Mouse (Mus musculus) forebrain, embryonic 15.5 days (tissue): ENCODE measurements around the gene Mettl8. TPM values are rescaled to one million over a fixed set of nuclear protein-coding genes. Genes with fewer than 3 reads are reported as not detected.

ENCODE experiments used
- ATAC-seq: fragments of 200-750 bp; cut with Nextera tagmentation; replicated peaks from 2 replicates; pipeline ENCODE4 v1.8.0; 2017; ENCODE audit warnings: mild to moderate bottlenecking, moderate TSS enrichment, moderate library complexity
- H3K27ac ChIP-seq: fragments of 300-500 bp; sonication (generic); replicated peaks from 2 replicates; pipeline ENCODE4 v1.5.1; 2015; ENCODE audit warnings: mild to moderate bottlenecking, inconsistent platforms
- H3K27me3 ChIP-seq: fragments of 300-500 bp; sonication (generic); 2 replicates; pipeline ENCODE4 v1.6.1; 2015; ENCODE audit warnings: inconsistent platforms
- H3K36me3 ChIP-seq: fragments of 300-500 bp; sonication (generic); 2 replicates; pipeline ENCODE4 v1.6.1; 2015; ENCODE audit warnings: mild to moderate bottlenecking, inconsistent platforms
- H3K4me1 ChIP-seq: fragments of 300-500 bp; sonication (generic); 2 replicates; pipeline ENCODE4 v1.6.1; 2015; ENCODE audit warnings: inconsistent platforms
- H3K4me2 ChIP-seq: fragments of 300-500 bp; sonication (generic); replicated peaks from 2 replicates; pipeline ENCODE4 v1.6.1; 2015; ENCODE audit warnings: mild to moderate bottlenecking, inconsistent platforms
- H3K4me3 ChIP-seq: fragments of 300-500 bp; sonication (generic); 2 replicates; pipeline ENCODE4 v1.5.1; 2015; ENCODE audit warnings: mild to moderate bottlenecking, inconsistent platforms
- H3K9ac ChIP-seq: fragments of 300-500 bp; sonication (generic); replicated peaks from 2 replicates; pipeline ENCODE4 v1.6.1; 2015; ENCODE audit warnings: mild to moderate bottlenecking, inconsistent platforms
- H3K9me3 ChIP-seq: fragments of 300-500 bp; sonication (generic); 2 replicates; pipeline ENCODE4 v1.6.1; 2016; ENCODE audit warnings: inconsistent platforms
- WGBS: fragments of 180-500 bp; shearing (Covaris S2); methylation state at CpG from one replicate; pipeline ENCODE4 v1.1.7; 2015; ENCODE audit warnings: mixed read lengths; 5-methylcytosine and 5-hydroxymethylcytosine counted together
- polyA plus RNA-seq: library from polyadenylated mRNA; unstranded; fragments of >200 nt; fragmentation: Nextera tagmentation; extraction: Ambion mirVana; gene quantifications from 2 replicates; pipeline ENCODE4 v1.2.1, GENCODE M21; 2015

Mettl8 gene
- polyA plus RNA-seq, 1 experiment from 2014 or later = 16.5 TPM

DNA sequence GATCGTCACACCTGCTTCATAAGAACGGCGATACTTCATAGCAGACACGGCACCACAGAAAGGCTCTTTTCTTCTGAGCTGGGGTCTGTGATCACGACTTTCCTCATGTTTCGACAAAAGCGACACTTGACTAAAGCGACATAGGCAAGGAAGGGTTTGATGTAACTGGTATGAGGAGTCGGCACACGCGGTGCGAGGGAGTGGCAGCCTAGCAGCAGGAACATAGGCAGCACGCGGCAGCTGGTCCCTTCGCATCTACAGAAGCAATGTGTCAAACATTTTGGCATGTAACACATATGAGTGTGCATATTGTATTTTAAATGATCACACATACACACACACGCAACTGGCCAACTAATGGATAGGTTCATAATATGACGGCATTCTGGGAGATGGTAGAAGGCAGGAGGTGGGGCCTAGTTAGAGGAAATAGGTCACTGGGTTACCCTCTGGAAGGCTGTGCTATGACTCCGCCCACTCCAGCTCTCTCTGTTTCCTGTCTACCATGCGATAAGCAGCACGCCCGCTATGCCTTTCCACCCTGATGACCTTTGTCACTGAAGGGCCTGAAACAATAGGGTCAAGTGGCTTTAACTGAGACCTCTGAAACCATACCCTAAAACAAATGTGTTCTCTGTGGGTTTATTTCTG lies 116.4 kb downstream of the Mettl8 start:
- 80% methylated on average over 21 of the region's 21 CpGs for WGBS
- Histone ChIP-seq H3K9me3 (no peaks in the 10 kb centered on the region), H3K4me1 (no peaks in the 10 kb centered on the region), H3K4me2 (no peak overlapping the region), H3K27me3 (no peaks in the 10 kb centered on the region), H3K4me3 (no peak overlapping the region), H3K9ac (no peak overlapping the region), H3K27ac (no peak overlapping the region), H3K36me3 (no peaks in the 10 kb centered on the region)
- no peak for ATAC-seq

GRCm38 (mm10) chr2:70934772-70935171 lies 120.6 kb downstream of the Mettl8 start:
- H3K27ac ChIP-seq = no peak overlapping the region
- ATAC-seq = no peak
- H3K4me3 ChIP-seq = no peak overlapping the region
- H3K36me3 ChIP-seq = no peaks in the 10 kb centered on the region
- no peak overlapping the region for H3K9ac ChIP-seq
- no peak overlapping the region for H3K4me2 ChIP-seq
- WGBS = 81% methylated on average over 8 of the region's 8 CpGs
- no peaks in the 10 kb centered on the region for H3K9me3 ChIP-seq
- H3K4me1 ChIP-seq = no peaks in the 10 kb centered on the region
- H3K27me3 ChIP-seq = no peaks in the 10 kb centered on the region

- H3K4me1 ChIP-seq = no peaks in the 10 kb centered on the region
- H3K9ac ChIP-seq = no peak overlapping the region
- no peak overlapping the region for H3K27ac ChIP-seq
- ATAC-seq = no peak
- no peak overlapping the region for H3K4me3 ChIP-seq
- H3K27me3 ChIP-seq = no peaks in the 10 kb centered on the region
- H3K36me3 ChIP-seq = no peaks in the 10 kb centered on the region
- WGBS = 100% methylated on average over 1 of the region's 1 CpGs
- no peak overlapping the region for H3K4me2 ChIP-seq
- no peaks in the 10 kb centered on the region for H3K9me3 ChIP-seq
Measured at GRCm38 (mm10) chr2:70933516-70933915, 121.9 kb downstream of the Mettl8 start.

DNA sequence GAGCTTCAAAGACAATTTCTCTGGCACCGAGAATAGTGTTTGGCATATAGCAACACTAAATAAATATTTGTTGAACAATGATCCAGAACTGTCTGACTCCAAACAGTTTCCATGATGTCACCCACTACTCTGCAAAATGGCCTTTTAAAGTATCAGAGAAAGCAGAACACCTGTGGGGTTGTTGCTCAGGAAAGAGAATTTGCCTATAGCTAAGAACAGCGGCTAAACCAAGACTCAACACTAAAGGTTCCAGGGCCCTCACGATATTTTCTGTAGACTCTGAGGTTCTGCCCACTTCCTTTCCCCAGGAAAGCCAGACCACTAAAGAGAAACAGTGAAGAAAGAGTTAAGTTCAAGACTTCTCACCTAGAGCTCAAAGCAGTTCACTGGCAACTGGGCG lies 122.4 kb downstream of the Mettl8 start:
- no peak overlapping the region for H3K4me2 ChIP-seq
- H3K27ac ChIP-seq = no peak overlapping the region
- no peaks in the 10 kb centered on the region for H3K27me3 ChIP-seq
- H3K4me3 ChIP-seq = no peak overlapping the region
- H3K36me3 ChIP-seq = no peaks in the 10 kb centered on the region
- WGBS = 88% methylated on average over 4 of the region's 4 CpGs
- no peaks in the 10 kb centered on the region for H3K4me1 ChIP-seq
- ATAC-seq = no peak
- H3K9me3 ChIP-seq = no peaks in the 10 kb centered on the region
- no peak overlapping the region for H3K9ac ChIP-seq

DNA sequence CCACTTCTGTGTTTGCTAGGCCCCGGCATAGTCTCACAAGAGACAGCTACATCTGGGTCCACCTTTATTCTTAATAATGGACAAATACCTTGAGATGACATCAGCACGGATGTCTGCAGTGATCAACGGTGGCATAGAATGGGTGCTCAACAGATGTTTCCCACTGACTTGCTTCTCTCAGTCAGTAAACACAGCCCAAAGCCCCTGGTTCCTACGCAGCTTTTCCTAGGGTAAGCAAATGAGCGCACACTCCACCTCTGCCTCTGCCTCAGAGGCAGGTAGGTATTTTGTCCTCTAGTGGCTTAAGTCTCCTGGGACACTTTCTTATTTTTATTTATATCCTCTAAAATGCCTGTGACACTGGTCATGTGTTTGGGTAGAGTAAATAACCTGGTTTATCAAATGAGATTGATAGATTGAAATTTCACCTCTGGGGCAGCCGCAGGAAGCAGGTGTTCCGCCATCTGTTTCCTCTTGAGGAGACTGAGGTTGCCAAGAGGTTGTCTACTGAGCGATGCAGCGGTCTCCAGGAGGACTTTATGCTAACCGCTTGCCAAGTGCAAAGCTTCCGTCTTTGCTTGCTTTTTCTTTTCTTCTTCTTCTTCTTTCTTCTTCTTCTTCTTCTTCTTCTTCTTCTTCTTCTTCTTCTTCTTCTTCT lies 124.6 kb downstream of the Mettl8 start:
- no peaks in the 10 kb centered on the region for H3K36me3 ChIP-seq
- H3K9ac ChIP-seq = no peak overlapping the region
- H3K4me1 ChIP-seq = no peaks in the 10 kb centered on the region
- no peak overlapping the region for H3K4me2 ChIP-seq
- no peaks in the 10 kb centered on the region for H3K9me3 ChIP-seq
- no peak for ATAC-seq
- no peak overlapping the region for H3K27ac ChIP-seq
- no peaks in the 10 kb centered on the region for H3K27me3 ChIP-seq
- no peak overlapping the region for H3K4me3 ChIP-seq
- 92% methylated on average over 11 of the region's 11 CpGs for WGBS

DNA sequence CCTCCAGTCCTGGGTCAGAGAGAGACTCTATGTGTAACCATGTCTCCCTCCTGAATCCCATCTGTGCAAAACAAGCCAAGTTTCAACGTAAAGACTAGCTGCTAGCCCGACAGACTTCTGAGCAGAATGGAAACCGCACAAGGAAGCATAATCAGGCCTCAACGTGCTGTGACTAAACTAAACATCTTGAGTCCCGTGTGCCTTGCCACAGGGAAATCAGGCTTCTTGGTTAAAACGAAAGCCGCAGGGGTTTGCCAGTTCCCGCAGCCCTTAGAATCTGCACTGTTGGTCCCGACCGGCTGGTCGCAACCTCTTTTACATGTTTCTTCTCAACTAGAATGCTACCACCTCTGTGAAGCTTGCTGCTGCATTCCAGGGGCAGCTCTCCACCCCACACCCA lies 125.7 kb downstream of the Mettl8 start:
- Histone ChIP-seq H3K9ac (no peak overlapping the region), H3K27me3 (no peaks in the 10 kb centered on the region), H3K27ac (no peak overlapping the region), H3K9me3 (no peaks in the 10 kb centered on the region), H3K4me1 (no peaks in the 10 kb centered on the region), H3K4me3 (no peak overlapping the region), H3K4me2 (no peak overlapping the region), H3K36me3 (no peaks in the 10 kb centered on the region)
- WGBS = 87% methylated on average over 11 of the region's 11 CpGs
- ATAC-seq = no peak

DNA sequence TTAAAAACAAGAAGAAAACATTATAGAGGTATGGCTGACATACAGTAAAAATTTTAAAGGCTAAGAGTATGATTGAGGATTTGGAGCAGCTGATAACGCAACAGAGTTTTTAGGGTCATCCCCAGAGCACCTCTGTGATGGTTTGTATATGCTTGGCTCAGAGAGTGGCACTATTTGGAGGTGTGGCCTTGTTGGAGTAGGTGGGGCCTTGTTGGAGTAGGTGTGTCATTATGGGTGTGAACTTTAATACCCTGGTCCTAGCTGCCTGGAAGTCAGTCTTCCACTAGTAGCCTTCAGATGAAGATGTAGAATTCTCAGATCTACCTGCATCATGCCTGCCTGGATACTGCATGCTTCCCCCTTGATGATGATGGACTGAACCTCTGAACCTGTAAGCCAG lies 131.3 kb downstream of the Mettl8 start:
- no peak for ATAC-seq
- Histone ChIP-seq H3K36me3 (no peaks in the 10 kb centered on the region), H3K9me3 (no peaks in the 10 kb centered on the region), H3K4me1 (peaks cover 3% of the 10 kb centered on the region; the same call in 1 of the 2 replicates), H3K27me3 (no peaks in the 10 kb centered on the region), H3K4me2 (no peak overlapping the region), H3K27ac (no peak overlapping the region), H3K9ac (no peak overlapping the region), H3K4me3 (no peak overlapping the region)
- 96% methylated on average over 1 of the region's 1 CpGs for whole genome bisulfite sequencing

DNA sequence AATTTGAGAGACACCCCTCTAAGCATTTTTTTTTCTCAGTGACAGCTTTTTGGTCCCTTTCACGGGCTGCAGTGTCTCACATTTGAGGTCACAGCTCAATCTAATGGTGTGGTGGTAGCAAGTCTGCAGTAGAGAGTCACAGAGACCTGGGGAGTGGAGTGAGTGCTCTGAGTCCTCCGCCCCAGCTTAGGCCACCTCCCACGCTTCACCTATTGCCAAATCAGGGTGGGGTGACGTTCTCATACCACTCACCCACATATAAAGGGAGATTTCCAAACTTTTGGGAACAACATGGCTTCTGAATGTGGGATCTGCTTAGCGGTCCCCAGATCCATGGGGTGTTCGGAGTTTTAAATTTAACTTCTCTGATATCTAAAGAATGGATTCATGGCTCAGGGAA lies 132.6 kb downstream of the Mettl8 start:
- WGBS = 74% methylated on average over 6 of the region's 6 CpGs
- no peaks in the 10 kb centered on the region for H3K27me3 ChIP-seq
- no peak overlapping the region for H3K4me2 ChIP-seq
- H3K36me3 ChIP-seq = no peaks in the 10 kb centered on the region
- H3K27ac ChIP-seq = no peak overlapping the region
- ATAC-seq = no peak
- H3K4me3 ChIP-seq = no peak overlapping the region
- H3K4me1 ChIP-seq = peaks cover 3% of the 10 kb centered on the region; the same call in 1 of the 2 replicates
- no peak overlapping the region for H3K9ac ChIP-seq
- H3K9me3 ChIP-seq = no peaks in the 10 kb centered on the region

DNA sequence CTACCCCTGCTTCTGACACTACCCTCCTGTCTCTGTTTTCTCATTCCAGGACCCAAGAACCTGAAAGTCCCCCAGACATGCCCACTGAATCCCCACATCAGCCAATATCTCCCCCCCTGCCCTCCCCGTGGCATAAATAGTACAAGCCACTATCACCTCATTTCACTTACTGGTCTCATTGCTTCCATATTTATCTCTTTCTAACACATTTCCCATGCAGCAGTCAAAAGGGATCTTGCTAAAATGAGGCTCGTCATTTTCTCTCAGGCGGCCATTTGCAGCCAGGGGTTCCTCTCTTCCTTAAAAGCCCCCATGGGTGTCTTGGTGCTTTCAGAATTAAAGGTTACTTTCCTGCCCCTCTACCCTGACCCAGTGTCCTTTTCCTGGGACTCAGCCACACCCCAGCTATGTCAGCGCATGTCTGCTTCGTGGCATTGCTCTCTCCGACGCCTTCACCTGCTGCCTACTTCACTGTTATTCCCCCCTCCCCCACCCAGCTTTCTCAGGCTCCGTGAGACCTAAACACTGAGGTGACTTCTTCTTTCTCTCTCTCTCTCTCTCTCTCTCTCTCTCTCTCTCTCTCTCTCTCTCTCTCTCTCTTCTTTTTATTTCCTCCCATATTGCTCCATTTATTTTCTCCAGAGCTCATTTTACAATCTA lies 134.3 kb downstream of the Mettl8 start:
- no peak overlapping the region for H3K4me3 ChIP-seq
- H3K4me1 ChIP-seq = peaks cover 3% of the 10 kb centered on the region; the same call in 1 of the 2 replicates
- H3K27me3 ChIP-seq = no peaks in the 10 kb centered on the region
- no peak for ATAC-seq
- H3K27ac ChIP-seq = no peak overlapping the region
- no peaks in the 10 kb centered on the region for H3K36me3 ChIP-seq
- no peak overlapping the region for H3K9ac ChIP-seq
- H3K4me2 ChIP-seq = no peak overlapping the region
- H3K9me3 ChIP-seq = no peaks in the 10 kb centered on the region
- 58% methylated on average over 8 of the region's 8 CpGs for WGBS

- H3K9me3 ChIP-seq = no peaks in the 10 kb centered on the region
- no peak overlapping the region for H3K4me3 ChIP-seq
- H3K4me2 ChIP-seq = no peak overlapping the region
- H3K27ac ChIP-seq = no peak overlapping the region
- H3K9ac ChIP-seq = no peak overlapping the region
- H3K4me1 ChIP-seq = peaks cover 3% of the 10 kb centered on the region; the same call in 1 of the 2 replicates
- 72% methylated on average over 2 of the region's 2 CpGs for WGBS
- no peaks in the 10 kb centered on the region for H3K36me3 ChIP-seq
- no peaks in the 10 kb centered on the region for H3K27me3 ChIP-seq
- ATAC-seq = no peak
Measured at GRCm38 (mm10) chr2:70919913-70920522, 135.4 kb downstream of the Mettl8 start.

DNA sequence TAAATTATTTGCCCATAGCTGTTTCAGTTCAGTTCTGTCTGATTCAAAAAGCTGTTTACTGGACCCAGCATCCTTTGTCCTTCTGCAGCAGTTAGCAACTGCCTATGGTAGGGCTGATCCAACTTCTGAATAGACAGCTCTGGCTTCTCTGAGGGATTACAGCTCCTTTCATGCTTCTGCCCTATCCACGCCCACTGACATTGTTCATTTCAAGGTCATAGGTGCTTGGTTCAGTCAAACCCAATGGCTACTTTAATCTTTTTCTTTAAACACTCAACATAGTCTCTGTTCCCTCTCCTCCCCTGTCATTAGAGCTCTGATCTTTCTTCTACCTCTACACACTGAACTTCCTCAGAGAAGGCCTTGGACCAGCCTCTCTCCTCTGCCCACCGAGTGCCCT lies 136.9 kb downstream of the Mettl8 start:
- no peak for ATAC-seq
- H3K9me3 ChIP-seq = no peaks in the 10 kb centered on the region
- H3K36me3 ChIP-seq = no peaks in the 10 kb centered on the region
- H3K4me1 ChIP-seq = peaks cover 2% of the 10 kb centered on the region; the same call in 1 of the 2 replicates
- no peak overlapping the region for H3K9ac ChIP-seq
- H3K27ac ChIP-seq = no peak overlapping the region
- no peaks in the 10 kb centered on the region for H3K27me3 ChIP-seq
- 31% methylated on average over 2 of the region's 2 CpGs for WGBS
- no peak overlapping the region for H3K4me3 ChIP-seq
- H3K4me2 ChIP-seq = no peak overlapping the region
